Mouse (Mus musculus): Measurements from ENCODE around the gene Tomm20. TPM values are rescaled to one million over a fixed set of nuclear protein-coding genes. Genes with fewer than 3 reads are reported as not detected.
"Not testable (repeated sequence)": the region's sequence is repeated elsewhere in the genome, so short reads cannot be mapped to it uniquely, and the experiment has no call there.

Tomm20 gene
- polyA plus RNA-seq, 1 experiment from 2014 or later = 194 TPM

GRCm38 (mm10) chr8:126914107-126914490 is 31.5 kb downstream of the Tomm20 start:
- not testable (repeated sequence) for H3K27ac ChIP-seq; H3K27me3 ChIP-seq; H3K9ac ChIP-seq; H3K4me3 ChIP-seq (replicated peaks); ATAC-seq (ENCODE audit: low FRiP score); H3K9me3 ChIP-seq; H3K4me2 ChIP-seq; H3K36me3 ChIP-seq (replicated peaks)
- H3K4me1 ChIP-seq = peaks cover 15% of the 10 kb centered on the region
- 73% methylated on average over 10 of the region's 10 CpGs for WGBS

- no peak overlapping the region for H3K4me2 ChIP-seq
- ATAC-seq (ENCODE audit: low FRiP score) = no peak
- H3K4me3 ChIP-seq (replicated peaks) = no peak overlapping the region
- H3K27ac ChIP-seq = no peak overlapping the region
- H3K4me1 ChIP-seq = peaks cover 14% of the 10 kb centered on the region
- H3K27me3 ChIP-seq = no peaks in the 10 kb centered on the region
- no peak overlapping the region for H3K9ac ChIP-seq
- no peaks in the 10 kb centered on the region for H3K36me3 ChIP-seq (replicated peaks)
- WGBS = 63% methylated on average over 12 of the region's 12 CpGs
- H3K9me3 ChIP-seq = no peaks in the 10 kb centered on the region
Observed at GRCm38 (mm10) chr8:126913241-126914106, 32.2 kb downstream of the Tomm20 start.

- Histone ChIP-seq H3K4me2 (no peak overlapping the region), H3K4me1 (peaks cover 9% of the 10 kb centered on the region), H3K9me3 (no peaks in the 10 kb centered on the region), H3K27ac (no peak overlapping the region), H3K9ac (no peak overlapping the region), H3K27me3 (no peaks in the 10 kb centered on the region), H3K36me3 (replicated peaks) (no peaks in the 10 kb centered on the region), H3K4me3 (replicated peaks) (no peak overlapping the region)
- no peak for ATAC-seq (ENCODE audit: low FRiP score)
- WGBS = 83% methylated on average over 10 of the region's 10 CpGs
Observed at GRCm38 (mm10) chr8:126909371-126909802, 36.3 kb downstream of the Tomm20 start.

- Histone ChIP-seq H3K27me3 (no peaks in the 10 kb centered on the region), H3K27ac (no peak overlapping the region), H3K4me3 (replicated peaks) (no peak overlapping the region), H3K36me3 (replicated peaks) (no peaks in the 10 kb centered on the region), H3K4me1 (peaks cover 6% of the 10 kb centered on the region), H3K9ac (no peak overlapping the region), H3K4me2 (no peak overlapping the region), H3K9me3 (no peaks in the 10 kb centered on the region)
- ATAC-seq (ENCODE audit: low FRiP score) = no peak
- WGBS = 82% methylated on average over 6 of the region's 6 CpGs
Observed at GRCm38 (mm10) chr8:126908805-126909204, 36.8 kb downstream of the Tomm20 start.

GRCm38 (mm10) chr8:126907968-126908367 is 37.7 kb downstream of the Tomm20 start:
- no peak overlapping the region for H3K27ac ChIP-seq
- H3K9ac ChIP-seq = no peak overlapping the region
- H3K36me3 ChIP-seq (replicated peaks) = no peaks in the 10 kb centered on the region
- H3K4me1 ChIP-seq = no peaks in the 10 kb centered on the region
- H3K9me3 ChIP-seq = no peaks in the 10 kb centered on the region
- no peak overlapping the region for H3K4me2 ChIP-seq
- H3K27me3 ChIP-seq = no peaks in the 10 kb centered on the region
- ATAC-seq (ENCODE audit: low FRiP score) = no peak
- no peak overlapping the region for H3K4me3 ChIP-seq (replicated peaks)
- 90% methylated on average over 9 of the region's 9 CpGs for WGBS

GRCm38 (mm10) chr8:126907374-126907773 is 38.3 kb downstream of the Tomm20 start:
- H3K27me3 ChIP-seq = no peaks in the 10 kb centered on the region
- H3K27ac ChIP-seq = no peak overlapping the region
- no peak overlapping the region for H3K4me2 ChIP-seq
- H3K36me3 ChIP-seq (replicated peaks) = no peaks in the 10 kb centered on the region
- H3K4me1 ChIP-seq = no peaks in the 10 kb centered on the region
- H3K4me3 ChIP-seq (replicated peaks) = no peak overlapping the region
- no peaks in the 10 kb centered on the region for H3K9me3 ChIP-seq
- 84% methylated on average over 3 of the region's 3 CpGs for WGBS
- ATAC-seq (ENCODE audit: low FRiP score) = no peak
- H3K9ac ChIP-seq = no peak overlapping the region

- Histone ChIP-seq H3K27me3 (no peaks in the 10 kb centered on the region), H3K4me3 (replicated peaks) (no peak overlapping the region), H3K4me1 (no peaks in the 10 kb centered on the region), H3K4me2 (no peak overlapping the region), H3K9ac (no peak overlapping the region), H3K36me3 (replicated peaks) (no peaks in the 10 kb centered on the region), H3K27ac (no peak overlapping the region), H3K9me3 (no peaks in the 10 kb centered on the region)
- no peak for ATAC-seq (ENCODE audit: low FRiP score)
- 92% methylated on average over 3 of the region's 3 CpGs for WGBS
Observed at GRCm38 (mm10) chr8:126905387-126905786, 40.3 kb downstream of the Tomm20 start.

GRCm38 (mm10) chr8:126903927-126904326 is 41.7 kb downstream of the Tomm20 start:
- Histone ChIP-seq H3K36me3 (replicated peaks) (no peaks in the 10 kb centered on the region), H3K4me1 (no peaks in the 10 kb centered on the region), H3K4me2 (no peak overlapping the region), H3K9ac (no peak overlapping the region), H3K9me3 (no peaks in the 10 kb centered on the region), H3K27me3 (no peaks in the 10 kb centered on the region), H3K27ac (no peak overlapping the region), H3K4me3 (replicated peaks) (no peak overlapping the region)
- no peak for ATAC-seq (ENCODE audit: low FRiP score)
- WGBS = 92% methylated on average over 9 of the region's 9 CpGs

- Histone ChIP-seq H3K27ac (no peak overlapping the region), H3K9ac (no peak overlapping the region), H3K9me3 (no peaks in the 10 kb centered on the region), H3K4me3 (replicated peaks) (no peak overlapping the region), H3K27me3 (no peaks in the 10 kb centered on the region), H3K4me2 (no peak overlapping the region), H3K4me1 (no peaks in the 10 kb centered on the region), H3K36me3 (replicated peaks) (no peaks in the 10 kb centered on the region)
- ATAC-seq (ENCODE audit: low FRiP score) = no peak
- WGBS = 76% methylated on average over 9 of the region's 9 CpGs
Observed at GRCm38 (mm10) chr8:126903224-126903895, 42.3 kb downstream of the Tomm20 start.

GRCm38 (mm10) chr8:126901612-126902011 is 44.0 kb downstream of the Tomm20 start:
- H3K4me3 ChIP-seq (replicated peaks) = no peak overlapping the region
- H3K36me3 ChIP-seq (replicated peaks) = no peaks in the 10 kb centered on the region
- no peaks in the 10 kb centered on the region for H3K27me3 ChIP-seq
- H3K4me1 ChIP-seq = no peaks in the 10 kb centered on the region
- no peak overlapping the region for H3K4me2 ChIP-seq
- no peak overlapping the region for H3K27ac ChIP-seq
- no peaks in the 10 kb centered on the region for H3K9me3 ChIP-seq
- ATAC-seq (ENCODE audit: low FRiP score) = no peak
- WGBS = 71% methylated on average over 1 of the region's 1 CpGs
- H3K9ac ChIP-seq = no peak overlapping the region

GRCm38 (mm10) chr8:126901049-126901448 is 44.6 kb downstream of the Tomm20 start:
- Histone ChIP-seq H3K36me3 (replicated peaks) (no peaks in the 10 kb centered on the region), H3K27me3 (no peaks in the 10 kb centered on the region), H3K9ac (no peak overlapping the region), H3K4me1 (no peaks in the 10 kb centered on the region), H3K4me3 (replicated peaks) (no peak overlapping the region), H3K27ac (no peak overlapping the region), H3K9me3 (no peaks in the 10 kb centered on the region), H3K4me2 (no peak overlapping the region)
- no peak for ATAC-seq (ENCODE audit: low FRiP score)
- 73% methylated on average over 2 of the region's 2 CpGs for WGBS

GRCm38 (mm10) chr8:126895133-126895532 is 50.5 kb downstream of the Tomm20 start:
- WGBS = 72% methylated on average over 6 of the region's 6 CpGs
- no peaks in the 10 kb centered on the region for H3K9me3 ChIP-seq
- H3K4me2 ChIP-seq = no peak overlapping the region
- no peak overlapping the region for H3K4me3 ChIP-seq (replicated peaks)
- no peaks in the 10 kb centered on the region for H3K36me3 ChIP-seq (replicated peaks)
- H3K9ac ChIP-seq = no peak overlapping the region
- H3K27me3 ChIP-seq = no peaks in the 10 kb centered on the region
- no peak overlapping the region for H3K27ac ChIP-seq
- no peaks in the 10 kb centered on the region for H3K4me1 ChIP-seq
- ATAC-seq (ENCODE audit: low FRiP score) = no peak

GRCm38 (mm10) chr8:126887639-126888006 is 58.0 kb downstream of the Tomm20 start:
- peak overlapping the region; percentile 36; the same call in 1 of the 2 replicates for H3K27ac ChIP-seq
- WGBS = 79% methylated on average over 3 of the region's 3 CpGs
- no peaks in the 10 kb centered on the region for H3K9me3 ChIP-seq
- H3K4me3 ChIP-seq (replicated peaks) = no peak overlapping the region
- peaks cover 20% of the 10 kb centered on the region for H3K4me1 ChIP-seq
- H3K27me3 ChIP-seq = no peaks in the 10 kb centered on the region
- H3K9ac ChIP-seq = no peak overlapping the region
- no peaks in the 10 kb centered on the region for H3K36me3 ChIP-seq (replicated peaks)
- H3K4me2 ChIP-seq = no peak overlapping the region
- no peak for ATAC-seq (ENCODE audit: low FRiP score)
